Mouse (Mus musculus) kidney, embryonic 16.5 days (tissue): ENCODE results near the gene G0s2. TPM values are rescaled to one million over a fixed set of nuclear protein-coding genes. Genes with fewer than 3 reads are reported as not detected.
"Not testable (repeated sequence)": the region's sequence is repeated elsewhere in the genome, so short reads cannot be mapped to it uniquely, and the experiment has no call there.

Experiments used
- ATAC-seq: fragments of 200-750 bp; cut with Nextera tagmentation; 2 replicates; pipeline ENCODE4 v1.8.0; 2017; ENCODE audit warnings: moderate TSS enrichment; ENCODE audit not compliant: low FRiP score, low TSS enrichment
- H3K27ac ChIP-seq: fragments of 300-500 bp; sonication (generic); 2 replicates; pipeline ENCODE4 v1.5.1; 2014; ENCODE audit warnings: low read length
- H3K27me3 ChIP-seq: fragments of 300-500 bp; sonication (generic); 2 replicates; pipeline ENCODE4 v1.6.1; 2014; ENCODE audit warnings: low read length, control low read depth, mixed read lengths; ENCODE audit not compliant: insufficient read depth
- H3K36me3 ChIP-seq: fragments of 300-500 bp; sonication (generic); 2 replicates; pipeline ENCODE4 v1.6.1; 2014; ENCODE audit warnings: low read length, control low read depth, mixed read lengths; ENCODE audit not compliant: insufficient read depth
- H3K4me1 ChIP-seq: fragments of 300-500 bp; sonication (generic); 2 replicates; pipeline ENCODE4 v1.6.1; 2014; ENCODE audit warnings: low read length, control low read depth, mixed read lengths; ENCODE audit not compliant: insufficient read depth
- H3K4me2 ChIP-seq: fragments of 300-500 bp; sonication (generic); replicated peaks from 2 replicates; pipeline ENCODE4 v1.6.1; 2014; ENCODE audit warnings: low read depth, low read length
- H3K4me3 ChIP-seq: fragments of 300-500 bp; sonication (generic); 2 replicates; pipeline ENCODE4 v1.5.1; 2014; ENCODE audit warnings: mild to moderate bottlenecking, low read length
- H3K9ac ChIP-seq: fragments of 300-500 bp; sonication (generic); replicated peaks from 2 replicates; pipeline ENCODE4 v1.6.1; 2014; ENCODE audit warnings: low read length
- H3K9me3 ChIP-seq: fragments of 300-500 bp; sonication (generic); 2 replicates; pipeline ENCODE4 v1.6.1; 2016; ENCODE audit warnings: low read length, control low read depth
- WGBS: fragments of 180-500 bp; shearing (Covaris S2); extraction: QIAGEN DNeasy Blood & Tissue Kit; methylation state at CpG from one replicate; pipeline ENCODE4 v1.1.7; 2014; 5-methylcytosine and 5-hydroxymethylcytosine counted together
- polyA plus RNA-seq: library from polyadenylated mRNA; unstranded; fragments of >200 nt; fragmentation: Nextera tagmentation; extraction: Ambion mirVana; gene quantifications from 2 replicates; pipeline ENCODE4 v1.2.1, GENCODE M21; 2015

Gene G0s2
- polyA plus RNA-seq, 1 experiment from 2014 or later, result 55.9 TPM

DNA sequence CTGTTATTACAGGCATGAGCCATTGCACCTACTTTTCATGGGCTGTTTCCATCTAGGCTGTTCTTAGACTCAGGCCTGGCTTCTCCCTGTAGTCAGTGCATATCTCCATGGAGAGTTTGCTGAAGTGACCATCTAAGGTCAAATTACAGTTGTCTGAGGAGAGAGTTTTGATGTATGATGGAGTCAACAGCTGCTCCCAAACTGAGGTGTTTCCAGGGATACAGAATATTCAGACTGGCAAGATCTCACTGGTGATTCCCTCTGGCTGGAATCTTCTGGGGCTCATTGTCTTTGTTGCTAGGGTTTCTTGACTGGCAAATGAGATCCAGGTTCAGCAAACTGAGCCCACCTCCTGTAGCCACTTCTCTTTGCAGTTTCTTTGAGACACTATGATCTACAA is 17.7 kb upstream of the G0s2 start:
- Histone ChIP-seq H3K27me3 (no peaks in the 10 kb centered on the region), H3K9ac (no peak overlapping the region), H3K4me1 (no peaks in the 10 kb centered on the region), H3K4me2 (no peak overlapping the region), H3K4me3 (no peak overlapping the region), H3K9me3 (no peaks in the 10 kb centered on the region), H3K36me3 (no peaks in the 10 kb centered on the region), H3K27ac (no peak overlapping the region)
- ATAC-seq, result no peak

DNA sequence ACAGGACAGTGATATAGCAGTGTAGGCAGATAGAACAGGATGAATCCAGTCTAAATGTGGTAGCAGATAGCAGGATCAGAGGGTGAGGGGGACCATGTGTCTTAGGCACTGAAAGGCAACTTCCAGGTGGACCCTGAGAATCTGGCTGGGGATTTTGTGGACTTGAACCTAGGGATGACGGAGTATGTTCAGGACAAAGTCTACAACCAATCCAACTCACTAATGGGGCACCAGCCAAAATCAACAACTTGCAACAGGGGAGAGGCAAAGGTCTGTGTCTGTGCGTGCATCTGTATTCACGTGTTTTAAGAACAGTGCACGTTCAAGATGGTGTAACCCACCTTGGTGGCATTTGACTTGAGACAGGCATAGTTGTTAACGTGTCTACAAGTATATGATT is 16.9 kb upstream of the G0s2 start:
- Histone ChIP-seq H3K4me2 (no peak overlapping the region), H3K4me1 (no peaks in the 10 kb centered on the region), H3K9me3 (no peaks in the 10 kb centered on the region), H3K27me3 (no peaks in the 10 kb centered on the region), H3K36me3 (no peaks in the 10 kb centered on the region), H3K9ac (no peak overlapping the region), H3K4me3 (no peak overlapping the region), H3K27ac (no peak overlapping the region)
- ATAC-seq, result no peak
- WGBS, result 80% methylated on average over 5 of the region's 5 CpGs

DNA sequence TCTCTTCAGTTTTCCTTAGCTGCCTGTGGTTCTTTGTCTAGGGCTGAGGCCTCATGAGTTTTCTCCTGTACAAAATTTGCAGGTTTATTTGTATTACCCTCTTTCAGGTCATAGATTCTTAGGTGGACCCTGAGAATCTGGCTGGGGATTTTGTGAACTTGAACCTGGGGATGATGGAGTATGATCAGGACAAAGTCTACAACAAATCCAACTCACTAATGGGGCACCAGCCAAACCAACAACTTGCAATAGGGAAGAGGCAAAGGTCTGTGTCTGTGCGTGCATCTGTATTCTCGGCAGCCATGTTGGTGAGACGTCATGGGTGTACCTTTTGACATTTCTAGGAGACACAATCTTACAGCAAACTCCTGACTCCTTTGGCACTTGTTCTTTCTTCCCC is 16.1 kb upstream of the G0s2 start:
- Histone ChIP-seq H3K4me3 (no peak overlapping the region), H3K36me3 (no peaks in the 10 kb centered on the region), H3K9ac (no peak overlapping the region), H3K9me3 (no peaks in the 10 kb centered on the region), H3K4me1 (no peaks in the 10 kb centered on the region), H3K27ac (no peak overlapping the region), H3K4me2 (no peak overlapping the region), H3K27me3 (no peaks in the 10 kb centered on the region)
- no peak for ATAC-seq
- WGBS, result 91% methylated on average over 3 of the region's 3 CpGs

DNA sequence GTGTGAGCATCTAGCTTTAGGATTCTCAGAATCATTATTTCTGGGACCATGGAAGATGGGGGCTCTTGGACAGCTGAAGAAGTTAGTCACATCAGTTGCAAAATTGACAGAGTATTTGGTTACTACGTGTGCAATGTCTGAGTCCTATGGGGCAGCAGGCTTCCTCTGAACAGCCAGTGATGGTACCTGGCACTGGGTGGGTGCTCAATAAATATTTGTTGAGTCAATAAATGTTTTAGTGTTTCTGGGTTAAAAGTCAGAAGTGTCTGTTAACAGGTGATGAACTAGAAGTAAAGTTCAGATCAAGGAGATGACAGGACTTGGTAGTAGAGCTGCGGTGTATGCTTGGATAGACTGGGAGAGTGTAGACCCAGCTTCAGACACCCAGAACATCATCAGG is 14.6 kb upstream of the G0s2 start:
- Histone ChIP-seq H3K4me1 (no peaks in the 10 kb centered on the region), H3K27me3 (no peaks in the 10 kb centered on the region), H3K4me3 (no peak overlapping the region), H3K27ac (no peak overlapping the region), H3K36me3 (no peaks in the 10 kb centered on the region), H3K9me3 (no peaks in the 10 kb centered on the region), H3K4me2 (no peak overlapping the region), H3K9ac (no peak overlapping the region)
- ATAC-seq, result no peak
- WGBS, result 81% methylated on average over 2 of the region's 2 CpGs

GRCm38 (mm10) chr1:193285766-193286325 is 12.8 kb upstream of the G0s2 start:
- not testable (repeated sequence) for H3K4me2 ChIP-seq, ATAC-seq, H3K27me3 ChIP-seq, H3K36me3 ChIP-seq, H3K9ac ChIP-seq, H3K4me3 ChIP-seq, H3K4me1 ChIP-seq, H3K27ac ChIP-seq, H3K9me3 ChIP-seq
- 64% methylated on average over 3 of the region's 3 CpGs for WGBS

GRCm38 (mm10) chr1:193284228-193284779 is 11.3 kb upstream of the G0s2 start:
- WGBS, result 62% methylated on average over 7 of the region's 7 CpGs
- no peaks in the 10 kb centered on the region for H3K9me3 ChIP-seq
- ATAC-seq, result no peak

DNA sequence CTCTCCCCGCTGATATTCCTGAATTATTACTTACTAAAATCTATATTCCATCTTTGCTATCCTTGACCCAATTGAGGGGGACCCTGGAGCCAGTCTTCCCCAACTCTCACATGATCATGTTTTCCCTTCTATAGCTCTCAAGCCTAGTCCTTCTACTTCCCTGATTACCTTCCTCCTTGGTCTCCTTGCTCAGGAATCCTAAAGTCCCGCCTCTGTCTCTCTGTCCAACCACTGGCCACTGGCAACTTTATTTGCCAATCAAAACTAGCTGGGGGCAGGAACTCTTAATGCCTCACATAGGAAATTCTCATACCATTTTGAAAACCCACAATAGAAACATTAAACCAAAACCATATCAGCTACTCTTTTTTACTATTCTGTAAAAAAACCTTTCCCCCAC is 8.3 kb upstream of the G0s2 start:
- no peak for ATAC-seq
- H3K27ac ChIP-seq, result no peak overlapping the region
- H3K9me3 ChIP-seq, result no peaks in the 10 kb centered on the region
- 94% methylated on average over 2 of the region's 2 CpGs for WGBS
- H3K4me3 ChIP-seq, result no peak overlapping the region
- H3K9ac ChIP-seq, result no peak overlapping the region
- H3K27me3 ChIP-seq, result no peaks in the 10 kb centered on the region
- H3K36me3 ChIP-seq, result no peaks in the 10 kb centered on the region
- no peaks in the 10 kb centered on the region for H3K4me1 ChIP-seq
- no peak overlapping the region for H3K4me2 ChIP-seq

More at GRCm38 (mm10) chr1:193284228-193284779, 11.3 kb upstream of the G0s2 start:
- no peak overlapping the region for H3K9ac ChIP-seq
- H3K27ac ChIP-seq, result no peak overlapping the region
- no peaks in the 10 kb centered on the region for H3K27me3 ChIP-seq
- no peaks in the 10 kb centered on the region for H3K36me3 ChIP-seq
- H3K4me1 ChIP-seq, result no peaks in the 10 kb centered on the region
- H3K4me3 ChIP-seq, result no peak overlapping the region
- H3K4me2 ChIP-seq, result no peak overlapping the region

DNA sequence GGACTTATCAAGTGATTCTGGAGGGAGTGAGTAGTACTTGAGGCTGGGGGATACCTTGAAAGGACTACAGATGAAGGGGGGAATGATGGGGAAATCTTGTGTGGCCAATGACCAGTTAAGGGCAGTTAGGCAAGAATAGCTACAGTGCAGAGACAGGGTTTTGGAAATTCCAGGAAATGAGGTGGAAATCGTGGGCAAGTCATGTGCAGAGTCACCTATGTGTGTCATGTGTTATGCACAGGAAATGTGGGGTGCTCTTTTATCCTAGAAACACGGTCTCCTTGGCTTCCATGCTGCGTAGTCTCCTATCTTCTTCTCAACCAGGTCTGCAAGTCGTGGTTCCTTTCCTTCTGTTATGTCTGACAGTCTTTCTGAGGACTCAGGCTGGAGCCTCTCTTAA is 6.5 kb upstream of the G0s2 start:
- H3K27me3 ChIP-seq, result no peaks in the 10 kb centered on the region
- no peak overlapping the region for H3K4me2 ChIP-seq
- no peak overlapping the region for H3K9ac ChIP-seq
- H3K9me3 ChIP-seq, result no peaks in the 10 kb centered on the region
- H3K27ac ChIP-seq, result no peak overlapping the region
- H3K4me1 ChIP-seq, result no peaks in the 10 kb centered on the region
- WGBS, result 71% methylated on average over 4 of the region's 4 CpGs
- H3K36me3 ChIP-seq, result no peaks in the 10 kb centered on the region
- ATAC-seq, result no peak
- H3K4me3 ChIP-seq, result no peak overlapping the region

DNA sequence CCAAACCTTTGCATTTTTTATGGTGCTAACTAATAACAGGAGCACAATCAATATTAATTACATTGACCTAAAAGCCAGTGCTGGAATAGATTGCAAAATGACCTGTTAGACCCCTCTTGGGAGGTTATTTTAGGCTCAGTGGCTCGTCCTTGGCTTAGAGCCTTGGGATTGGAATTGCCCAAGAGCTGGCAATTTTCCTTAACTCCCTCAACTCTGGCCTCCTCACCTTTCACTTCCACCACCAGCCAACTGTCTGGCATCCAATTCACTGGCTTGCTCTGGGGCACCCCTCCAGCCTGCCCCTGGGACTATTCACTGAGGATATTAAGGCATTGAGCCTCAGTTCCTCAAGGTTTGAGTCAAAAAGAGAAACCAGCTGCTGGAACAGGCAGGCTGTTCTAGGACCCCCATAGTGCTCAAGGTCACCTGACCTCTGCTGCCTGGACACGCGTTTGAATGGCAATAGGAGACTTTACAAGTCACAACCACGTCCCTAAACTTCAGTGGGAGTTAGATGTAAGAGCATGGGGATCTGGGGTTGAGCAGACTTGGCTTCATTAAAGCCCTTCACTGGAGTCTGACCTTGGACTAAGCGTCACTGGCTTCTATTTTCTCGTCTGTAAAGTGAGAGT is 5.5 kb upstream of the G0s2 start:
- H3K9ac ChIP-seq, result no peak overlapping the region
- no peaks in the 10 kb centered on the region for H3K9me3 ChIP-seq
- no peak overlapping the region for H3K4me3 ChIP-seq
- H3K4me1 ChIP-seq, result no peaks in the 10 kb centered on the region
- H3K27ac ChIP-seq, result no peak overlapping the region
- H3K27me3 ChIP-seq, result no peaks in the 10 kb centered on the region
- ATAC-seq, result no peak
- 42% methylated on average over 6 of the region's 6 CpGs for WGBS
- H3K4me2 ChIP-seq, result no peak overlapping the region
- no peaks in the 10 kb centered on the region for H3K36me3 ChIP-seq

GRCm38 (mm10) chr1:193274407-193275071 is 1.5 kb upstream of the G0s2 start:
- no peak for ATAC-seq

More at GRCm38 (mm10) chr1:193274407-193275071, 1.5 kb upstream of the G0s2 start:
- H3K27me3 ChIP-seq, result no peaks in the 10 kb centered on the region
- H3K4me1 ChIP-seq, result peaks cover 13% of the 10 kb centered on the region
- no peaks in the 10 kb centered on the region for H3K9me3 ChIP-seq
- no peak overlapping the region for H3K27ac ChIP-seq
- no peaks in the 10 kb centered on the region for H3K36me3 ChIP-seq
- no peak overlapping the region for H3K9ac ChIP-seq
- 73% methylated on average over 8 of the region's 8 CpGs for WGBS
- no peak overlapping the region for H3K4me2 ChIP-seq
- no peak overlapping the region for H3K4me3 ChIP-seq
